Mouse (Mus musculus) brown adipose tissue, adult 24 weeks (tissue): ENCODE data around the gene Eva1c. TPM values are rescaled to one million over a fixed set of nuclear protein-coding genes. Genes with fewer than 3 reads are reported as not detected.

Experiments used
- H3K27ac ChIP-seq: fragments of 200-500 bp; replicated peaks from 2 replicates; pipeline ENCODE4 v1.5.1; 2012; ENCODE audit warnings: low read depth, mild to moderate bottlenecking, low read length
- H3K4me1 ChIP-seq: fragments of 200-500 bp; 2 replicates; pipeline ENCODE4 v1.6.1; 2012; ENCODE audit warnings: low read length, mixed read lengths; ENCODE audit not compliant: control insufficient read depth, insufficient read depth, insufficient read length
- H3K4me3 ChIP-seq: fragments of 200-500 bp; 2 replicates; pipeline ENCODE4 v1.5.1; 2012; ENCODE audit warnings: low read depth, mild to moderate bottlenecking, low read length, moderate library complexity; ENCODE audit not compliant: insufficient read depth
- polyA plus RNA-seq: library from polyadenylated mRNA; stranded (reverse); fragments of >200 nt; gene quantifications from 2 replicates; pipeline ENCODE4 v1.2.4, GENCODE M21; 2012; ENCODE audit not compliant: missing spikeins, insufficient read depth, insufficient read length

Eva1c gene
- polyA plus RNA-seq, 1 experiment: 1.8 TPM

- Histone ChIP-seq H3K4me1 (no peaks in the 10 kb centered on the region), H3K27ac (no peak overlapping the region)
Observed at GRCm38 (mm10) chr16:90901364-90901763, 74.8 kb downstream of the Eva1c start.

GRCm38 (mm10) chr16:90903300-90903699 lies 76.8 kb downstream of the Eva1c start:
- Histone ChIP-seq H3K4me3 (no peak overlapping the region), H3K4me1 (0 out of 2 replicates have a peak, but pooled peaks cover 2% of the 10 kb centered on the region), H3K27ac (no peak overlapping the region)

More at GRCm38 (mm10) chr16:90901364-90901763, 74.8 kb downstream of the Eva1c start:
- no peak overlapping the region for H3K4me3 ChIP-seq

DNA sequence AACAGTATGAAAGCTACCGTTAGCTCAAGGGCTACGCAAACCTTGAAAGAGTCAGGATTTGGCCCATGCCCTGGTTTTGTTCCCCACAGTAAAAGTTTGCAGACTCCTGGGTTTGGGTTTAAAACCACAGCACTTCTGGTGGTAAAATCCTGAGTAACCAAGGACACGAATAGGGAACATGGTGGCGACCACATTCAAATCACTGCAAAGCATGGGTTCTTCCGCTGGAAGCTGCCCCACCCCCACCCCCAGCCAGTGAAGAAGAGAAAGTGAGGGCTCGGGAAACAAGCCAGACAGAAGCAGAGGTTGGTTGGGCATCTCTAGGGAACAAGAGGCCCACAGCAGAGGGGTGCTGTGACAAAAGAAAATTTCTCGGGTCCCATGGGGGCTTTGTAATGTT lies 80.7 kb downstream of the Eva1c start:
- Histone ChIP-seq H3K4me3 (no peak overlapping the region), H3K27ac (no peak overlapping the region), H3K4me1 (0 out of 2 replicates have a peak, but pooled peaks cover 2% of the 10 kb centered on the region)

- Histone ChIP-seq H3K4me3 (no peak overlapping the region), H3K27ac (no peak overlapping the region), H3K4me1 (0 out of 2 replicates have a peak, but pooled peaks cover 2% of the 10 kb centered on the region)
Observed at GRCm38 (mm10) chr16:90910855-90911533, 84.5 kb downstream of the Eva1c start.

DNA sequence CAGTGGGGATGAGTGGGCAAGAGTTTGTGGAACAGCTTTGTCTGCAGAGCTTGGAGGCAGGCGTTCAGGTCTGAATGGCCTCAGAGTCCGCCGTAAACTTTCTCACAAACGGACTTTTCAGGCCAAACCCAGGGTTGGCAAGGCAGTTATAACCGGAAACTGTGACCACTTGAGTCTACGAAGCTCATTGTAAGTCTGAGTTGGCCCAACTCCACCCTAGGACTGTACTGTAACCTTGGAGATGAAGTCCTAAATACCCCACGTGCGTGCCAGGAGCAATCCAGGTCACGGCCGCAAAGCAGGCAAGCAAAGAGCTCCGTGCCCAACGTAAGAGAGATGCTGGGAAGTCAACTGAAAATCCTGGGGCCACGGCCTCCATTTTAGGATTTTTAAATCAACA lies 85.2 kb downstream of the Eva1c start:
- Histone ChIP-seq H3K4me3 (no peak overlapping the region), H3K27ac (no peak overlapping the region)

GRCm38 (mm10) chr16:90916040-90916481 lies 89.5 kb downstream of the Eva1c start:
- Histone ChIP-seq H3K27ac (peak overlapping the region; percentile 77), H3K4me3 (0 out of 2 replicates have a peak overlapping the region, but pooled peaks have one; percentile 4), H3K4me1 (peaks cover 3% of the 10 kb centered on the region; the same call in 1 of the 2 replicates)

More for the DNA sequence above, 85.2 kb downstream of the Eva1c start:
- peaks cover 6% of the 10 kb centered on the region; the same call in 1 of the 2 replicates for H3K4me1 ChIP-seq

DNA sequence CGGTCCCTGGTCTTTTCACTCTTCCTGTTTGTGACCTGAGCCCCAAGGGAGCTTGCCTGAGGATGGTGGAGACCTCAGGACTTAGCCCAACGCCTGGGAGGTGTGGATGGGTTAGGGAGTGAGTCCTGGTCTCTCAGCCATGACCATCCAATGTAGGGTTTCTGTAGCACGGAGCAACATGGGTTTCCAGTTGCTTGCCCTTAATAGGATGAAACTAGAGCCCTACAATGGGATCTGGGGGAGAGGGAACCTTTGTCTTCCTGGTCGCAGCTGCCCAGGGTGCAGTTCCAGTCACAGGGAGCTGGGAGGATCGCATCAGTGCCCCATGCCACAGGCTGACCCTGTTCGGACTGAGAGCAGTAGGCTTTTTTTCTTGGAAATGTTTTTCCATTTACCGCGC lies 90.6 kb downstream of the Eva1c start:
- Histone ChIP-seq H3K27ac (no peak overlapping the region), H3K4me1 (peaks cover 3% of the 10 kb centered on the region; the same call in 1 of the 2 replicates)

GRCm38 (mm10) chr16:90921471-90922159 lies 95.1 kb downstream of the Eva1c start:
- Histone ChIP-seq H3K4me3 (no peak overlapping the region), H3K4me1 (peaks cover 5% of the 10 kb centered on the region; the same call in 1 of the 2 replicates), H3K27ac (no peak overlapping the region)

More for the DNA sequence above, 90.6 kb downstream of the Eva1c start:
- H3K4me3 ChIP-seq: no peak overlapping the region

DNA sequence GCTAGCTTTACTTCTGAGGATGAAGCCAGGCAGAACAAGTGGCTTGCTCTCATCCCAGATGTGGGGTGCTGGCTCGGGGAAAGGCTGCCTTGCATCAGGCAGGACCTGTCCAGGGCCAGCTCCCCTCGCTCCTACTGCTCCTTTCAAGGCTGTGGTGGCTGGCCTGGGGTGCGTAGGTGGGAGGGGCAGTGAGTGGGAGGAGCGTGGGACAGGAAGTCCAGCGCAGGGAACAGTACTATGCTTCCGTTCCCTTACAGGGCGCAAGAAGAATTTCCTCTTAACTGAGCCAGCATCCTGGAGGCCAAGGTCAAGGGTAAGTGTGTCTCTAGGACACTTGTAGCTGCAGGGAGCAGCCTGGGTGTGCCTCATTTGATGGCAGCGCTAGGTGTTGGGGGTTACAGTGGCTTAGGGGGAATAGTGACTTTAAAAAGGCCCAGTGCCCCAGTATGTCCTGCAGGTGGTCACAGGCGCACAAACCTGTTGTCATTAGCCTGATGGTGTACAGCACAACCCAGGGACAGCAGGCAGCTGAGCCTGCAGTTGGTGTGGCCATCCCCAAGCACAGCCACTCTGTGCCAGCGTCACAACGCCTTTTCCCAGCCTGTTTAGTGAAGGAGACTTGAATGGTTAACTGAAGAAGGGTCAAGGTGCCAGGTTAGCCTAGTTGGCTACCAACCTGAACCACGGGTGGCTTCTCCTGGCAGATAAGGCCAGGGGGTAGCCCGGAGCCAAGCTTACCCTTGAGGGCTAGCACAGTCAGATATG lies 98.3 kb downstream of the Eva1c start:
- peak overlapping the region; percentile 87 for H3K27ac ChIP-seq
- no peak overlapping the region for H3K4me3 ChIP-seq

DNA sequence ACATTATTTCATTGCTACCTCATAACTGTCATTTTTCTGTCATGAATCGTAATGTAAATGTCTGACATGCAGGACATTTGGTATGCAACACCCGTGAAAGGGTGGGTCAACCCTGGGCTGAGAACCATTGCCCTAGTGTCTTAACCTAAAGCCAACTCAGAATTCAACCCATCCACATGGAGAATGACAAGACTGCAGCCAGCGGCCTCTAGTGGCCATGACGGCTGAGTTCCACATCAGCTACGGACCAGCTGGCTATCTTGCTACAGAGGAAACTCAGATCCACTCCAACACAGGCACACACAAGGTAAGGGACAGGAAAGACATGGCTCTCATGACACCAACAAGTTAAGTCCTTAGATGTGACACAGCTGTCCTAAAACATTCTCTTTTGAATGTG lies 98.9 kb downstream of the Eva1c start:
- Histone ChIP-seq H3K27ac (peak overlapping the region; percentile 65), H3K4me3 (no peak overlapping the region), H3K4me1 (peaks cover 5% of the 10 kb centered on the region; the same call in 1 of the 2 replicates)

More for the DNA sequence above, 98.3 kb downstream of the Eva1c start:
- H3K4me1 ChIP-seq: peaks cover 5% of the 10 kb centered on the region; the same call in 1 of the 2 replicates

DNA sequence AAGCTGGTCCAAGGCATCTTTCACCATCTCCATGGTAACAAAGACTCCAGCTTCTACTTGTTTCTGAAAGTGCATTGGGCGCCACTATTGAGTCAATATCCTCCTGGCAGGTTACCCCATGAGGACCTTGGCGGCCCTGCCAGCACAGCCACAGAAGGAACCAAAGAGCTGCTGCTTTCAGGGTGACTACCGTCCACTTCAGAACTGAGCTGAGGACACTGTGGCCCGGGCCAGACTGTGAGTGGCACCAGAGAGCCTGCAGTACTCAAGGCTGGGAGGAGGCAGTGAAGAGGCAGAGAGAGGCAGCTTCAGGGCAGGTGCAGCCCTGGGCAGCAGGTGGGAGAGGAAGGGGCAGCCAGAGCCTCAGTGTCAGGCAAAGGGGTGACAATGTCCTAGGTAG lies 100.9 kb downstream of the Eva1c start:
- H3K4me3 ChIP-seq: no peak overlapping the region

DNA sequence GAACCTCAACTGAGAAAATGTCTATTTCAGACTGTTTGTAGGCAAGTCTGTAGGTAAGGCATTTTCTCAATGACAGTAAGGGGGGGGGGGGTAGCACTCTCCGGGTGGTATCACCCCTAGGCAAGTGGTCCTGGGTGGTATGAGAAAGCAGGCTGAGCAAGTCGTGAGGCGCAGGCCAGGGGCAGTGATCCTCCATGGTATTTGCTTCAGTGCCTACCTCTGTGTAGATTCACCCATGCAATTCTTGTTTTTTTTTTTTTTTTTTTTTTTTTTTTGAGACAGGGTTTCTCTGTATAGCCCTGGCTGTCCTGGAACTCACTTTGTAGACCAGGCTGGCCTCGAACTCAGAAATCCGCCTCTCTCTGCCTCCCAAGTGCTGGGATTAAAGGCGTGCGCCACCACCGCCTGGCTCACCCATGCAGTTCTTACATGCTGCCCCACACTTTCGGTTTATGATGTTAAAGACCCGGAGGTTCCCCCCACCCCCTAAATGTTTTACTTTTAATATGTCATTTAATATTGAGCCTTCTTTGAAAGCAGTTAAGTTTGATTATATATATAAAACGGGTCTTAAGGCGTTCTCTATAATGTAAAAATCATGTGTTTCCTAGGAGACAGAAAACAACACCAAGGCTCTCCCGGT lies 107.1 kb downstream of the Eva1c start:
- H3K4me3 ChIP-seq: peak overlapping the region; percentile 80
- H3K4me1 ChIP-seq: no peaks in the 10 kb centered on the region
- peak overlapping the region; percentile 44 for H3K27ac ChIP-seq

More for the DNA sequence above, 100.9 kb downstream of the Eva1c start:
- no peak overlapping the region for H3K27ac ChIP-seq
- H3K4me1 ChIP-seq: peaks cover 5% of the 10 kb centered on the region; the same call in 1 of the 2 replicates

DNA sequence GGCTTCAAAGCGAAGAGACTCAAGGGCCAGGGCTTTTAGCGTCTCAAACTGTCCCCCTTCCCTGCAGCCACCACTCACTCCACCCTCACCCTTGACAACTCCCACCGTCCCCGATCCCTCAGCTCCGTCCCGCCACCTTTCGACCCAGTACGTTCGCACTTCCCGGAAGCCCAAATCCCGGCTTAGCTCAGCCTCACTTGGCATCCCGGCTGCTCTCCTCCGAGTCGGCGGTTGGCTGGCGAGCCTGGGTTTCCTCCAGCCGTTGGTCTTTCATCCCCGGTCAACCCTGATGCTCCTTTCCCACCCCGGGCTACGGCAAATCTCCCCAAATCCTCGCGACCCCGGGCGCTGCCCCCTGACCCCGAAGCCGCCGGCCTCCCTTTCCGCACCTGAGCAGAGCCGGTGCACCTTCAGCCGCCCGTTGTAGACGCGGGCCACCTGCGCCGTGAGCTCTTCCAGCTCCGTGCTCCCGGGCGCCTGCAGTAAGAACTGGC lies 107.7 kb downstream of the Eva1c start:
- peak overlapping the region; percentile 44 for H3K27ac ChIP-seq
- peak overlapping the region; percentile 80 for H3K4me3 ChIP-seq
- no peaks in the 10 kb centered on the region for H3K4me1 ChIP-seq

DNA sequence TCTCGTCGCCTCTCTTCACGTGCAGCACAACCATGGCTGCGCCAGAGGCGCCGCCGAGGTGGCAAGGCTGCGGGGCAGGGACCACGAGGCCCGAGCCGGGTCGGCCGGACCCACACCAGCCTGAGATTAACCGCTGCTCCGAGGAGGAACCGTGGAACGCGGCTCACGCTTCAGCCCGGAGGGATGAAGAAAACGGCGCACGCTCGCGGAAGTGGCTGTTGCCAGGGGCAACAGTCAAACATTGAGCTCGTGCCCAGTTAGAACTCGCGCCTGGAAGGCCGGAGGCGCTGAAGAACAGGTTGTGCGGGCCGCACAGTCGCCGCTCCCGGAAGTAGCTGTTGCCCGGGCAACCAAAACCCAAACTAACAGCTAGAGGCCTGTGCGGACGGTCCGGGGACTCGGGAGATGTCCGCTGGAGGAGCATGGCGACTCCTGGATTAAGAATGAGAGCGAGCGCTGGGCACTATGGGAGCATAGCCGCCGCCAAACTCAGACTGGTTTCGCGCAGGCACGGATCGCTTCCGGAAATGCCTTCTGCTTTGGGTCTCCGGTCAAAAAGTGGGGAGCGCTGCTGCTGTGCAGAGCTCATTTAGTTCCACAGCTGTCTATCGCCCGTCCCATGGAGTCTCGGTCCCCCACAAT lies 108.3 kb downstream of the Eva1c start, which contains the start of gene Cfap298:
Cfap298 (minus strand) TSS at position 428 of the 642 bp plus-strand sequence.
- Histone ChIP-seq H3K27ac (peak within 1 kb of the TSS; percentile 44), H3K4me1 (no peaks in the 10 kb centered on the region), H3K4me3 (peak within 1 kb of the TSS; percentile 80)
